Mouse (Mus musculus) forebrain, postnatal 0 days (tissue): ENCODE results near the gene Scaper. TPM values are rescaled to one million over a fixed set of nuclear protein-coding genes. Genes with fewer than 3 reads are reported as not detected.

Experiments
- ATAC-seq: fragments of 200-750 bp; cut with Nextera tagmentation; 2 replicates; pipeline ENCODE4 v1.8.0; 2017; ENCODE audit warnings: mild to moderate bottlenecking, moderate library complexity
- DNase-seq: peaks from one replicate; pipeline ENCODE4 v3.0.0-alpha.2; 2015
- H3K27ac ChIP-seq: fragments of 300-500 bp; sonication (generic); 2 replicates; pipeline ENCODE4 v1.5.1; 2014; ENCODE audit warnings: low read depth, mild to moderate bottlenecking, antibody characterized with exemption, low read length, moderate library complexity, mixed read lengths
- H3K27me3 ChIP-seq: fragments of 300-500 bp; sonication (generic); 2 replicates; pipeline ENCODE4 v1.6.1; 2014; ENCODE audit warnings: mild to moderate bottlenecking, low read length, mixed read lengths; ENCODE audit not compliant: insufficient read depth
- H3K36me3 ChIP-seq: fragments of 300-500 bp; sonication (generic); 2 replicates; pipeline ENCODE4 v1.6.1; 2014; ENCODE audit warnings: mild to moderate bottlenecking, moderate library complexity; ENCODE audit not compliant: insufficient read depth
- H3K4me1 ChIP-seq: fragments of 300-500 bp; sonication (generic); 2 replicates; pipeline ENCODE4 v1.6.1; 2014; ENCODE audit warnings: antibody characterized with exemption; ENCODE audit not compliant: insufficient read depth
- H3K4me2 ChIP-seq: fragments of 300-500 bp; sonication (generic); 2 replicates; pipeline ENCODE4 v1.6.1; 2014; ENCODE audit warnings: low read depth, mild to moderate bottlenecking, moderate library complexity
- H3K4me3 ChIP-seq: fragments of 300-500 bp; sonication (generic); 2 replicates; pipeline ENCODE4 v1.5.1; 2014; ENCODE audit warnings: low read depth, low read length, mixed read lengths
- H3K9ac ChIP-seq: fragments of 300-500 bp; sonication (generic); 2 replicates; pipeline ENCODE4 v1.6.1; 2014; ENCODE audit warnings: mild to moderate bottlenecking
- H3K9me3 ChIP-seq: fragments of 300-500 bp; sonication (generic); 2 replicates; pipeline ENCODE4 v1.6.1; 2016; ENCODE audit warnings: low read length
- CTCF ChIP-seq: sonication (generic); IDR thresholded peaks from 2 replicates; pipeline ENCODE4 v1.5.1; 2016; ENCODE audit warnings: antibody characterized with exemption, control low read depth, low read depth
- WGBS: fragments of 180-500 bp; shearing (Covaris S2); extraction: QIAGEN DNeasy Blood & Tissue Kit; methylation state at CpG from one replicate; pipeline ENCODE4 v1.1.7; 2014; 5-methylcytosine and 5-hydroxymethylcytosine counted together
- polyA plus RNA-seq: library from polyadenylated mRNA; unstranded; fragments of >200 nt; fragmentation: Nextera tagmentation; extraction: Ambion mirVana; gene quantifications from 2 replicates; pipeline ENCODE4 v1.2.1, GENCODE M21; 2015
- total RNA-seq: library from RNA; depleted of rRNA; stranded (reverse); fragments of >200 nt; gene quantifications from 2 replicates; pipeline ENCODE4 v1.2.3, GENCODE M21; 2014

Scaper gene
- total and polyA plus RNA-seq, 2 experiments from 2014 or later, result 33.0 to 48.8 TPM

DNA sequence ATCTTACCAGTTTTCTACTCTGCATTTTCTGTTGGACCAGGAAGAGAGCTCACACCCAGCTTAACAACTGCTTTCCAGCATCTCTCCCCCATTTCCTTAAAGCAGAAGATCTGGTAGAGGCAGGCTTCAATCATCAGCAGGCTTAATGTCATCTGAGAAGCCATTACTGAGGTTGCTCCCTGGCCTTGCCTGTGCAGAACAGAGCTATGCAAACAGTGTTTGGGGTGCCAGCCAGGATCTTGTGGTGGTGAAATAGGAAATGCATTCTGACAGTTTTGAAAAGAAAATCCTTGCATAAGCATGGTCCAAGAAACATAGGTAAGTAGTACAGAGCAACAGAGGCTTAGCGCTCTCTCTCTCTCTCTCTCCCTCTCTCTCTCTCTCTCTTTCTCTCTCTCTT lies 377.0 kb downstream of the Scaper start:
- TF ChIP-seq CTCF, result no peak
- ATAC-seq (no peak), DNase-seq (no peak)
- Histone ChIP-seq H3K4me1 (no peaks in the 10 kb centered on the region), H3K27ac (no peak overlapping the region), H3K27me3 (no peaks in the 10 kb centered on the region), H3K9me3 (no peaks in the 10 kb centered on the region), H3K9ac (no peak overlapping the region), H3K4me2 (no peak overlapping the region), H3K4me3 (no peak overlapping the region), H3K36me3 (no peaks in the 10 kb centered on the region)
- 92% methylated on average over 1 of the region's 1 CpGs for WGBS

- H3K9me3 ChIP-seq, result no peaks in the 10 kb centered on the region
- H3K27me3 ChIP-seq, result peaks cover under 1% of the 10 kb centered on the region; the same call in 1 of the 2 replicates
- ATAC-seq (no peak), DNase-seq (no peak)
- no peak overlapping the region for H3K4me2 ChIP-seq
- no peaks in the 10 kb centered on the region for H3K36me3 ChIP-seq
- WGBS, result 86% methylated on average over 1 of the region's 1 CpGs
- no peaks in the 10 kb centered on the region for H3K4me1 ChIP-seq
- H3K4me3 ChIP-seq, result no peak overlapping the region
- no peak overlapping the region for H3K9ac ChIP-seq
- no peak overlapping the region for H3K27ac ChIP-seq
- no peak for TF ChIP-seq CTCF
Observed at GRCm38 (mm10) chr9:55554986-55555385, 382.9 kb downstream of the Scaper start.

DNA sequence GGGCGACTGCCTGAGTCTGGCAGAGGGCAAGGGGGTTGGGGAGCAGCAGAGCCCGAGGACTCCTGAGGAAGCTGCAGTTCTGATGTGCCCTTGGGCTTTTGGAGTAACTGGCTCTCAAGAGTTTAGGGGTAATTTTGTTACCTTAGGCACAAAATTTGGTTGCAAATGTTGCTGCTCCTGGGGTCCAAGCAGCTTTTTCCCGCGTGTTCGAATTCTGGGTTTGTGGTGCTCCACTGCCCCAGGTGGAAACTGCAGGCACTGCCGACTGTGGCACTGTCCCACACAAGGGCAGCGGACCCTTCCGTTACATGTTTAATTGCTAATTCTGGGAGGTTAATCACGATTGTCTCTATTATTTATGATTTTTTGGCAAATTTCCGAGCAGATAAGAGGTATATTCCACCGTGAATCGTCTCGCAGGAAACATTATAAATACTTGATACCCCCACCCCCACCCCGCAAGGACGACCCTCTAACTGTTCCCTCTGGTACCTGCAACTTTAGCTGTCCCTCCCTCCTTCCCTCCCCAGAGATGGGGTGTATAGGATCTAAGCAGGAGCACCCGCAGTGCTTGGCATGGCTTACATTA lies 388.5 kb downstream of the Scaper start:
- peak; percentile 53 for TF ChIP-seq CTCF
- Histone ChIP-seq H3K36me3 (no peaks in the 10 kb centered on the region), H3K4me1 (no peaks in the 10 kb centered on the region; the same call in 1 of the 2 replicates), H3K4me3 (no peak overlapping the region), H3K27me3 (peaks cover 46% of the 10 kb centered on the region), H3K4me2 (no peak overlapping the region), H3K27ac (no peak overlapping the region), H3K9ac (no peak overlapping the region), H3K9me3 (no peaks in the 10 kb centered on the region)
- no peak for DNase-seq
- ATAC-seq, result no peak
- WGBS, result 11% methylated on average over 16 of the region's 16 CpGs

DNA sequence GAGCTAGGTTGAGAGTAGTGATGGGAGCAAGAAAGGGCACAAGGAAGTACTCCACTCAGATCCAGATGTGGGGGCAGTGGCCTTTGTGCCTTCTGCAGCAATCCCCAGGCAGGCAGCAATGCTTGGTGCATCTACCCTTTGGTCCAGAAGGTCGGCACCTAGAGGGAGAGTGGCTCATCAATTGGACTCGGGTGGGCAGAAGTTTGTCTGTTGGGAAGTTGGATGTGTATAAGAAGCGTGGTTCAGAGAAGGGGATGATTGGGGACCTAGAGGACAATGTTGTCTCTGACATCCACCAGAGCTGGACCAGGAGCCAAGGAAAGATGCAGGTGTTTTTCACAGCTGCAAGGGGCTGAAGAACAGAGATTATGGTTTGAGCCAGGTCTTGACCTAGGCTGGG lies 389.0 kb downstream of the Scaper start:
- 22% methylated on average over 3 of the region's 3 CpGs for WGBS
- H3K4me3 ChIP-seq, result no peak overlapping the region
- H3K4me2 ChIP-seq, result no peak overlapping the region
- H3K9ac ChIP-seq, result no peak overlapping the region
- ATAC-seq (no peak), DNase-seq (no peak)
- peaks cover 49% of the 10 kb centered on the region for H3K27me3 ChIP-seq
- no peaks in the 10 kb centered on the region; the same call in 1 of the 2 replicates for H3K4me1 ChIP-seq
- H3K36me3 ChIP-seq, result no peaks in the 10 kb centered on the region
- no peaks in the 10 kb centered on the region for H3K9me3 ChIP-seq
- no peak for TF ChIP-seq CTCF
- no peak overlapping the region for H3K27ac ChIP-seq

- peak; percentile 24 for DNase-seq
- Histone ChIP-seq H3K27ac (no peak overlapping the region), H3K9me3 (no peaks in the 10 kb centered on the region), H3K9ac (no peak overlapping the region), H3K4me1 (no peaks in the 10 kb centered on the region; the same call in 1 of the 2 replicates), H3K27me3 (peaks cover 67% of the 10 kb centered on the region), H3K4me2 (peak overlapping the region; percentile 23), H3K36me3 (no peaks in the 10 kb centered on the region), H3K4me3 (peak overlapping the region; percentile 21)
- TF ChIP-seq CTCF, result no peak
- 2% methylated on average over 63 of the region's 63 CpGs for WGBS
- peak; percentile 51; the same call in 1 of the 2 replicates for ATAC-seq
Observed at GRCm38 (mm10) chr9:55546176-55547010, 391.5 kb downstream of the Scaper start.

DNA sequence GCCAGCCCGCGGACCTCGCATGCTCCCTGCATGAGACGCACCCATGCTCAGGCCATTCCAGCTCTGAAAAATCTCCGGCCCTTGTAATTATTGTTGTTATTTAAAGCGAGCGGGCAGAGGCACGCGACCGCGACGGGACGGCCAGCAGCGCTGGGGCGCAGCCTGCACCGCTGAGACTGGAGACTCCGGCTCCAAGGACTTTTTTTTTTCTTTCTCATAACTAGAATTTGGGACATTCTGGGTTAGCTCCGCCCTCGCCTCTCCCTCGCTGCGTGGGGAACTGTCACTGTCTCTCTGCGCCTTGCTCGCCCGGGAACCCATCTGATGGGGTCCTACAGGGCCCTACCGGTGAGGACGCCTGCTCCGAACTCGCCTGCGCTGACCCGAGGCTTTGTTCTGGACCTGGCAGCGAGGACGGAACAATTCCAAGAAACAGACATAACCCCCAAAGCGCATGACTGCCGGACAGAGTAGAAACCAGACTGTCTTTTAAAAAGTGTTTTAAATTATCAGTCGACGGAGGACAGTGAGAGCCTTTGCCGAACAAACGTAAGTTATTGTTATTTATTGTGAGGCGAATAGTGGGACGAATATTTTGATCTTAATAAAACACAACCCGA lies 392.3 kb downstream of the Scaper start:
- peaks cover 67% of the 10 kb centered on the region for H3K27me3 ChIP-seq
- TF ChIP-seq CTCF, result no peak
- no peak overlapping the region for H3K27ac ChIP-seq
- WGBS, result 4% methylated on average over 41 of the region's 41 CpGs
- H3K4me1 ChIP-seq, result no peaks in the 10 kb centered on the region; the same call in 1 of the 2 replicates
- peak; percentile 49 for DNase-seq
- ATAC-seq, result no peak
- H3K9ac ChIP-seq, result no peak overlapping the region
- no peaks in the 10 kb centered on the region for H3K36me3 ChIP-seq
- H3K4me3 ChIP-seq, result peak overlapping the region; percentile 2; the same call in 1 of the 2 replicates
- H3K4me2 ChIP-seq, result no peak overlapping the region
- H3K9me3 ChIP-seq, result no peaks in the 10 kb centered on the region
